Mouse (Mus musculus) myocyte (in vitro differentiated cells): ENCODE measurements around the gene Map2k5.

Experiments used
- CEBPB ChIP-seq: IDR thresholded peaks from 2 replicates; pipeline ENCODE4 v1.6.1; 2011; ENCODE audit warnings: mild to moderate bottlenecking, moderate library complexity; ENCODE audit not compliant: poor library complexity, insufficient read depth, severe bottlenecking
- E2F4 ChIP-seq: IDR thresholded peaks from one replicate; pipeline ENCODE4 v1.6.1; 2011; ENCODE audit warnings: mild to moderate bottlenecking, control low read depth, moderate library complexity; ENCODE audit not compliant: insufficient read depth
- MAX ChIP-seq: IDR thresholded peaks from one replicate; pipeline ENCODE4 v1.6.1; 2011; ENCODE audit warnings: low read depth, mild to moderate bottlenecking, control low read depth
- MYOD1 ChIP-seq, 3 experiments: IDR thresholded peaks; one replicate each; pipeline ENCODE4 v1.6.1; 2011; ENCODE audit warnings: control low read depth in 2 of 3, low read depth in 2 of 3, mild to moderate bottlenecking in 2 of 3, moderate library complexity in 1 of 3; ENCODE audit not compliant: insufficient read length in 2 of 3, control insufficient read depth in 1 of 3
- MYOG ChIP-seq, 3 experiments: IDR thresholded peaks; one replicate each; pipeline ENCODE4 v1.6.1; 2011; ENCODE audit warnings: control low read depth in 2 of 3, low read depth in 2 of 3, mild to moderate bottlenecking in 2 of 3; ENCODE audit not compliant: insufficient read length in 2 of 3, control insufficient read depth in 1 of 3, insufficient read depth in 1 of 3
- POLR2A ChIP-seq: IDR thresholded peaks from one replicate; pipeline ENCODE4 v1.6.1; 2011; ENCODE audit warnings: low read depth, mild to moderate bottlenecking, control low read depth, moderate library complexity; ENCODE audit not compliant: insufficient read length
- POLR2AphosphoS2 ChIP-seq: IDR thresholded peaks from one replicate; pipeline ENCODE4 v1.6.1; 2011; ENCODE audit warnings: low read depth, control low read depth; ENCODE audit not compliant: insufficient read length
- REST ChIP-seq: IDR thresholded peaks from one replicate; pipeline ENCODE4 v1.6.1; 2011; ENCODE audit warnings: mild to moderate bottlenecking, control low read depth, moderate library complexity; ENCODE audit not compliant: insufficient read depth, insufficient read length
- SRF ChIP-seq: IDR thresholded peaks from one replicate; pipeline ENCODE4 v1.6.1; 2011; ENCODE audit warnings: low read depth; ENCODE audit not compliant: control insufficient read depth, insufficient read length
- TCF12 ChIP-seq: IDR thresholded peaks from one replicate; pipeline ENCODE4 v1.6.1; 2011; ENCODE audit warnings: mild to moderate bottlenecking, control low read depth; ENCODE audit not compliant: poor library complexity, insufficient read depth, severe bottlenecking
- USF1 ChIP-seq: IDR thresholded peaks from one replicate; pipeline ENCODE4 v1.6.1; 2011; ENCODE audit warnings: low read depth, mild to moderate bottlenecking, control low read depth, moderate library complexity

- TF ChIP-seq MYOG (IDR thresholded peaks at IDR 0.05; ENCODE audit: control insufficient read depth in 1 of 3, insufficient read depth in 1 of 3, insufficient read length in 2 of 3, low read depth in 2 of 3) (no peak), POLR2A (no peak), E2F4 (no peak), MYOD1 (IDR thresholded peaks at IDR 0.05; ENCODE audit: control insufficient read depth in 1 of 3, insufficient read length in 2 of 3, low read depth in 2 of 3) (no peak), USF1 (no peak), MAX (no peak), TCF12 (no peak), REST (no peak), CEBPB (no peak), POLR2AphosphoS2 (no peak), SRF (no peak)
Observed at GRCm38 (mm10) chr9:63206769-63207276, 170.9 kb downstream of the Map2k5 start.
